Mouse (Mus musculus): ENCODE results near the gene Hivep3. TPM values are rescaled to one million over a fixed set of nuclear protein-coding genes. Genes with fewer than 3 reads are reported as not detected.

Gene Hivep3
- polyA plus RNA-seq, 1 experiment = 0.54 TPM

DNA sequence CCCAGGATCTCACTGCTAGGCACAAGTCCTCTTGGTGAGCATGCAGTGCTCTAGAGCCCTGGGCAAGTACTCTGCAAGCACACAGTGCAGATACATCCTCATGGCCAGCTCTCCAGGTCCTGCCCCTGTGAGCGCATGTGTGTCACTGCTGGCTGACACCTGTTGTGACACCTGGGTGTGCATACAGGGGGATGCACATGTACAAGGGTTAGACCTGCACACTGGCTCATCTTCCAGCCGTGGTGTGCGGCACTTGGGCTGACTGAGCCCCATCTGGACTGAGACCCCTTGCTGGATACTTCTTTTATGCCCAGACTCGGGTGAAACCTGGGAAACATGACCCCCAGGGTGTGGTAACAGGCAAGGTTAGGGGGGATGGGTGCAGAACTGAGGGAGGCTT is 314.7 kb downstream of the Hivep3 start:
- Histone ChIP-seq H3K27me3 (ENCODE audit: control insufficient read depth, insufficient read depth, insufficient read length) (no peaks in the 10 kb centered on the region), H3K4me3 (no peak overlapping the region), H3K79me2 (ENCODE audit: control insufficient read depth, insufficient read depth) (no peaks in the 10 kb centered on the region), H3K4me2 (ENCODE audit: low read depth) (no peak overlapping the region), H3ac (ENCODE audit: control insufficient read depth, insufficient read length) (no peak overlapping the region), H3K36me3 (ENCODE audit: control insufficient read depth, insufficient read depth) (no peaks in the 10 kb centered on the region)
- TF ChIP-seq CEBPB (IDR thresholded peaks at IDR 0.05; ENCODE audit: insufficient read depth, poor library complexity, severe bottlenecking) (no peak), USF1 (IDR thresholded peaks at IDR 0.05; ENCODE audit: low read depth) (no peak), TCF3 (IDR thresholded peaks at IDR 0.05; ENCODE audit: insufficient read length, low read depth) (no peak), MYOD1 (IDR thresholded peaks at IDR 0.05; ENCODE audit: control insufficient read depth in 1 of 3, insufficient read length in 2 of 3, low read depth in 2 of 3) (no peak), MYOG (IDR thresholded peaks at IDR 0.05; ENCODE audit: control insufficient read depth in 1 of 3, insufficient read depth in 1 of 3, insufficient read length in 2 of 3, low read depth in 2 of 3) (no peak), SRF (IDR thresholded peaks at IDR 0.05; ENCODE audit: control insufficient read depth, insufficient read length, low read depth) (no peak), REST (IDR thresholded peaks at IDR 0.05; ENCODE audit: insufficient read depth, insufficient read length) (no peak), TCF12 (IDR thresholded peaks at IDR 0.05; ENCODE audit: insufficient read depth, poor library complexity, severe bottlenecking) (no peak), MAX (IDR thresholded peaks at IDR 0.05; ENCODE audit: low read depth) (no peak), E2F4 (IDR thresholded peaks at IDR 0.05; ENCODE audit: insufficient read depth) (no peak), POLR2AphosphoS2 (IDR thresholded peaks at IDR 0.05; ENCODE audit: insufficient read length, low read depth) (no peak), POLR2A (IDR thresholded peaks at IDR 0.05; ENCODE audit: insufficient read length, low read depth) (no peak)

DNA sequence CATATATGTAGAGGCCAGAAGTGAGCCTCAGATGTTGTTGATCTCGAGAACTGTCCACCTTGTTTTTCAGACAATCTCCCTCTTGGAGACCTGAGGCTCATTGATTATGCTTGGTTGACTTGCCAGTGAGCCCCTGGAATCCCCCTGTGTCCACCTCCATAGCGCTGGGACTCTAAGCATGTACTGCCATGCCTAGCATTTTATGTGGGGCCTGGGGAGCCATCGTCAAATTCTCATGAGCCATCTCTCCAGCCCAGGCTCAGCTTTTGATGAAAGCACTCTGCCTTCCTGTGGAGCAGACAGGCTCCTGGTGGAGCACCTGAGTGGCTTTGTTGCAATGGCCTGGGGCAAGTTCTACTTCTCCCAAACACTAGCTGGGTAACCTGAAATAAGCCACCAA is 316.3 kb downstream of the Hivep3 start:
- no peaks in the 10 kb centered on the region for H3K36me3 ChIP-seq (ENCODE audit: control insufficient read depth, insufficient read depth)
- H3K79me2 ChIP-seq (ENCODE audit: control insufficient read depth, insufficient read depth) = no peaks in the 10 kb centered on the region
- H3K4me2 ChIP-seq (ENCODE audit: low read depth) = no peak overlapping the region
- no peak overlapping the region for H3K4me3 ChIP-seq
- TF ChIP-seq MYOD1 (IDR thresholded peaks at IDR 0.05; ENCODE audit: control insufficient read depth in 1 of 3, insufficient read length in 2 of 3, low read depth in 2 of 3) = no peak
- TF ChIP-seq MAX (IDR thresholded peaks at IDR 0.05; ENCODE audit: low read depth) = no peak
- no peak for TF ChIP-seq REST (IDR thresholded peaks at IDR 0.05; ENCODE audit: insufficient read depth, insufficient read length)
- no peak for TF ChIP-seq TCF3 (IDR thresholded peaks at IDR 0.05; ENCODE audit: insufficient read length, low read depth)
- no peak for TF ChIP-seq POLR2AphosphoS2 (IDR thresholded peaks at IDR 0.05; ENCODE audit: insufficient read length, low read depth)
- TF ChIP-seq CEBPB (IDR thresholded peaks at IDR 0.05; ENCODE audit: insufficient read depth, poor library complexity, severe bottlenecking) = no peak
- TF ChIP-seq SRF (IDR thresholded peaks at IDR 0.05; ENCODE audit: control insufficient read depth, insufficient read length, low read depth) = no peak
- no peak for TF ChIP-seq TCF12 (IDR thresholded peaks at IDR 0.05; ENCODE audit: insufficient read depth, poor library complexity, severe bottlenecking)
- no peak for TF ChIP-seq POLR2A (IDR thresholded peaks at IDR 0.05; ENCODE audit: insufficient read length, low read depth)
- TF ChIP-seq MYOG (IDR thresholded peaks at IDR 0.05; ENCODE audit: control insufficient read depth in 1 of 3, insufficient read depth in 1 of 3, insufficient read length in 2 of 3, low read depth in 2 of 3) = no peak
- TF ChIP-seq E2F4 (IDR thresholded peaks at IDR 0.05; ENCODE audit: insufficient read depth) = no peak
- TF ChIP-seq USF1 (IDR thresholded peaks at IDR 0.05; ENCODE audit: low read depth) = no peak
- no peak overlapping the region for H3ac ChIP-seq (ENCODE audit: control insufficient read depth, insufficient read length)
- no peaks in the 10 kb centered on the region for H3K27me3 ChIP-seq (ENCODE audit: control insufficient read depth, insufficient read depth, insufficient read length)

DNA sequence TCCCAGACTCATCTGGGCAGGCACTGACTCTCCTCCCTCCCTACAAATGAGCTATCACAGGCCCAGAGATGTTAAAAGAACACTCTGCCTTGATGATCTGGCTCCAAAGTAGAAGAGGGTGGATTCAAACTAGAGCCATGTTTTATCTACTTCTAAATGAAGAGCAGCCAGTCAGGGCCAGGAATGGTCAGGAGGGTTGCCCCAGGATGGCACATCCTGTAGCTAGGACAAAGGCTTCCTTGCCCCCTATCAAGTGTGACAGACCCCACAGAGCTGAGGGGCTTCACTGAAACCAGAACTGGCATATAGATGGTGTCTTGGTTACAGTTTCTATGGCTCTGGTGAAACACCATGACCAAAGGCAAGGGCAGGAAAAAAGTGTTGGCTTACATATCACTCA is 318.9 kb downstream of the Hivep3 start:
- Histone ChIP-seq H3K79me2 (ENCODE audit: control insufficient read depth, insufficient read depth) (no peaks in the 10 kb centered on the region), H3K27me3 (ENCODE audit: control insufficient read depth, insufficient read depth, insufficient read length) (no peaks in the 10 kb centered on the region)
- TF ChIP-seq MYOG (IDR thresholded peaks at IDR 0.05; ENCODE audit: control insufficient read depth in 1 of 3, insufficient read depth in 1 of 3, insufficient read length in 2 of 3, low read depth in 2 of 3) = no peak
- TF ChIP-seq POLR2AphosphoS2 (IDR thresholded peaks at IDR 0.05; ENCODE audit: insufficient read length, low read depth) = no peak
- TF ChIP-seq POLR2A (IDR thresholded peaks at IDR 0.05; ENCODE audit: insufficient read length, low read depth) = no peak

DNA sequence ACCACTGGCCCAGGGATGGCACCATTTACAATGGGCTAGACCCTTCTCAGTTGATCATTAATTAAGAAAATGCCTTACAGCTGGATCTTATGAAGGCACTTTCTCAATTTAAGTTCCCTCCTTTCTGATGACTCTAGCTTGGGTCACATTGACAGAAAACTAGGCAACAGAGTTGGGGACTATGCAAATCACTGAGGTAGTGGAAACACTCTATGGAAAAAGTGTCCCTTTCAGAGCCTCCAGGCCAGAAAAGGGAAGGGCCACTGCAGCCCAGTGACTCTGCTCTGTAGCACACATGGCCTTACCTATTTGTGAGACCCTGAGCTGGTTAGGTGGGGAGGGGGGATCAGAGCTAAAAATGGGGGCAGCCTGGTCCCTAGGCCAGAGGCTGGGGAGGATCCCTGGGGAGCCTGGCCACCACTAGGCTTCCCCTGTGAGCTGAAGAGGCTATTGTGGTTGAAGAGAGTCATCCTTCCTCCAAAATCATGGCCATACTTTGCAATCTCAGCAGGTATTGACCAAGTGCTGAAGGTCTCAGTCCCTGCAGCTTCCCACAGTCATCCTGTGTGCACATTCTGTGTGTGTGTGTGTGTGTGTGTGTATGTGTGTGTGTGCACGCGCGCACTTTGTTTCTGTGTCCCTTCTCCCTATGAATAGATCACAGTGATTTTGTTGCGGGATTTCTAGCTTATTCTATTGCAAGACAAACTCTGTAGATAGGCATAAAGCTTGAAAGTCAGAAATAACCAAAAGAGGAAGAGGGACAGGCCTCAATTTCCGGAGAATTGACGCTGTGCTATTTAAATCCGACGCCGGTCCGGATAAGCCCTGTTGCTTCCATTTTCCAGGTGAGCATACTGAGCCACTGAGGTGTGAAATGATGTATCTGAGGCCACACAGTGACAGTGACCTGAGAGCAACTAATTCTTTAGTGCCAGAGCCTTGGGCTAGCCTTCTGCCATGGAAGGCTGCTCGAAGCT is 319.7 kb downstream of the Hivep3 start:
- Histone ChIP-seq H3ac (ENCODE audit: control insufficient read depth, insufficient read length) (no peak overlapping the region), H3K4me2 (ENCODE audit: low read depth) (no peak overlapping the region), H3K79me2 (ENCODE audit: control insufficient read depth, insufficient read depth) (no peaks in the 10 kb centered on the region), H3K4me3 (no peak overlapping the region), H3K27me3 (ENCODE audit: control insufficient read depth, insufficient read depth, insufficient read length) (no peaks in the 10 kb centered on the region), H3K36me3 (ENCODE audit: control insufficient read depth, insufficient read depth) (no peaks in the 10 kb centered on the region)
- TF ChIP-seq POLR2A (IDR thresholded peaks at IDR 0.05; ENCODE audit: insufficient read length, low read depth) = no peak
- TF ChIP-seq USF1 (IDR thresholded peaks at IDR 0.05; ENCODE audit: low read depth) = no peak
- TF ChIP-seq REST (IDR thresholded peaks at IDR 0.05; ENCODE audit: insufficient read depth, insufficient read length) = no peak
- TF ChIP-seq MAX (IDR thresholded peaks at IDR 0.05; ENCODE audit: low read depth) = no peak
- no peak for TF ChIP-seq TCF12 (IDR thresholded peaks at IDR 0.05; ENCODE audit: insufficient read depth, poor library complexity, severe bottlenecking)
- no peak for TF ChIP-seq SRF (IDR thresholded peaks at IDR 0.05; ENCODE audit: control insufficient read depth, insufficient read length, low read depth)
- TF ChIP-seq MYOD1 (IDR thresholded peaks at IDR 0.05; ENCODE audit: control insufficient read depth in 1 of 3, insufficient read length in 2 of 3, low read depth in 2 of 3) = no peak
- no peak for TF ChIP-seq CEBPB (IDR thresholded peaks at IDR 0.05; ENCODE audit: insufficient read depth, poor library complexity, severe bottlenecking)
- TF ChIP-seq TCF3 (IDR thresholded peaks at IDR 0.05; ENCODE audit: insufficient read length, low read depth) = no peak
- no peak for TF ChIP-seq MYOG (IDR thresholded peaks at IDR 0.05; ENCODE audit: control insufficient read depth in 1 of 3, insufficient read depth in 1 of 3, insufficient read length in 2 of 3, low read depth in 2 of 3)
- TF ChIP-seq E2F4 (IDR thresholded peaks at IDR 0.05; ENCODE audit: insufficient read depth) = no peak
- no peak for TF ChIP-seq POLR2AphosphoS2 (IDR thresholded peaks at IDR 0.05; ENCODE audit: insufficient read length, low read depth)

More for the DNA sequence above, 318.9 kb downstream of the Hivep3 start:
- H3K4me3 ChIP-seq = no peak overlapping the region
- H3K4me2 ChIP-seq (ENCODE audit: low read depth) = no peak overlapping the region
- H3ac ChIP-seq (ENCODE audit: control insufficient read depth, insufficient read length) = no peak overlapping the region
- no peaks in the 10 kb centered on the region for H3K36me3 ChIP-seq (ENCODE audit: control insufficient read depth, insufficient read depth)

Data from myocyte (in vitro differentiated cells).